Mouse (Mus musculus) frontal cortex, postnatal 10 days (tissue): Measurements from ENCODE around the gene Slc8a1.

Experiments used
- DNase-seq, 2 experiments: peaks; one replicate each; pipeline ENCODE4 v3.0.0; 2022; ENCODE audit warnings: low spot score in 2 of 2, mixed read lengths in 1 of 2

The Slc8a1 gene

DNA sequence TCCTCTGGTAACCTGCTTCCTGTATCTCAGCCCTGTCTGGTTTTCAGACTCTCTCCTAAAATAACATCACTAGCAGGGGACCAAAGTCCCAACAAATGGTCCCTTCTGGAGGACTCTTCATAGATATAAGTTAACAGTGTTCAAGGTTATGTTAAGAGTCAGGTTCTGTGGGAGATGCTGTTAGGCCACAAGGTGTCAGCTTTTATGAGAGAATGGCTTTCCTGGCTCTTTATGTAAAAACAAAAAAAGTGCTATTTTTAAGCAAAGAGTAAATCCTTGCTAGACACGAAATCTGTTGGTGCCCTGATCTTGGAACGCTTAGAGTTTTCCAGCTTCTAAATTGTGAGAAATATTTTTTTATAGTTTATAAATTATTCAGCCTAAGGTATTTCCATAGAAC, 377.6 kb downstream of the Slc8a1 start:
- no peak for DNase-seq

GRCm38 (mm10) chr17:81360032-81360431, 378.1 kb downstream of the Slc8a1 start:
- no peak for DNase-seq

DNA sequence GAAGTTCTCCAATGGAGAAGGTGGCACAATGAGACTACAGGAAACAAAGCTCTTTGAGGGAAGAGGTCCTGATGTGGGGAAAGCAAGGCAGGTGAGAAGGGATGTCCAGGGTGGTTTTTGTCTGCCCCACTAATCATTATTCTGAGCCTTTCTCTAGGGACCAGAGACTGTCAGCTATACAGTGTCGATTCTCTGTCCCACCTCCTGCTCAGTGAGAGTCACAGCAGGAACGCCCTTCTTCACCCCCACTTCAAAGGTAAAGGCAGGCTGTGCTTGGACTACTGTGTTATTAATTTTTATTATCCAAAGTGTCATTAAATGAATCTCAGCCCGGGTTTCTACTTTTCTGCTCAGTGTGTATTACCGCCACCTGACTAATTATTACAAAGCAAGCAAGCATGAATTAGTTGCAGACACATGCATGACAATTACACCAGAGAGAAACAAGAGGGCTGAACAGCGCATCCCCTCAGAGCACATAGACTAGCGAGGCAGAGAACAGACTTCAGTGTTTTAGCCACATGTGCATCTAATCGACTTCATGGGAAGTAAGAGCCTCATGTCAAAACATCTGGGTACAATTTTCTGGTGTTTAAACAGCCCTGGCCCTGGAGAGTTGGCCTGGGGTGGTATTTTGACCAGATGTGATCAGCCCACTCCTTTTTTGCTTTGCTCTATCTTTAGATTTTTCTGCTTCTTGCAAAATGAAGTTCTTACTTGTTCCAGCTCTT, 402.0 kb downstream of the Slc8a1 start:
- DNase-seq = no peak

GRCm38 (mm10) chr17:81335526-81335925, 402.7 kb downstream of the Slc8a1 start:
- DNase-seq = no peak
